Mouse (Mus musculus) forebrain, embryonic 14.5 days (tissue): Measurements from ENCODE around the gene Nfam1. TPM values are rescaled to one million over a fixed set of nuclear protein-coding genes. Genes with fewer than 3 reads are reported as not detected.

ENCODE experiments used
- ATAC-seq: fragments of 200-750 bp; cut with Nextera tagmentation; 2 replicates; pipeline ENCODE4 v1.8.0; 2017; ENCODE audit warnings: mild to moderate bottlenecking, moderate library complexity
- DNase-seq: peaks from one replicate; pipeline ENCODE4 v3.0.0-alpha.2; 2015; ENCODE audit warnings: low spot score
- H3K27ac ChIP-seq: fragments of 300-500 bp; sonication (generic); 2 replicates; pipeline ENCODE4 v1.5.1; 2014; ENCODE audit warnings: low read depth, mild to moderate bottlenecking, control low read depth, low read length, moderate library complexity
- H3K27me3 ChIP-seq: fragments of 300-500 bp; sonication (generic); replicated peaks from 2 replicates; pipeline ENCODE4 v1.6.1; 2014; ENCODE audit warnings: low read length, control low read depth, mixed read lengths; ENCODE audit not compliant: control insufficient read depth, insufficient read depth
- H3K36me3 ChIP-seq: fragments of 300-500 bp; sonication (generic); 2 replicates; pipeline ENCODE4 v1.6.1; 2014; ENCODE audit warnings: low read length, control low read depth; ENCODE audit not compliant: control insufficient read depth, insufficient read depth
- H3K4me1 ChIP-seq: fragments of 300-500 bp; sonication (generic); 2 replicates; pipeline ENCODE4 v1.6.1; 2014; ENCODE audit warnings: antibody characterized with exemption, low read length, control low read depth; ENCODE audit not compliant: control insufficient read depth, insufficient read depth
- H3K4me2 ChIP-seq: fragments of 300-500 bp; sonication (generic); 2 replicates; pipeline ENCODE4 v1.6.1; 2014; ENCODE audit warnings: mild to moderate bottlenecking, control low read depth, low read length
- H3K4me3 ChIP-seq: fragments of 300-500 bp; sonication (generic); 2 replicates; pipeline ENCODE4 v1.5.1; 2014; ENCODE audit warnings: low read depth, low read length, control low read depth
- H3K9ac ChIP-seq: fragments of 300-500 bp; sonication (generic); 2 replicates; pipeline ENCODE4 v1.6.1; 2014; ENCODE audit warnings: mild to moderate bottlenecking, low read length, control low read depth, moderate library complexity
- H3K9me3 ChIP-seq: fragments of 300-500 bp; sonication (generic); replicated peaks from 2 replicates; pipeline ENCODE4 v1.6.1; 2016; ENCODE audit warnings: low read length, control low read depth, mixed read lengths; ENCODE audit not compliant: control insufficient read depth
- WGBS: fragments of 180-500 bp; shearing (Covaris S2); extraction: QIAGEN DNeasy Blood & Tissue Kit; methylation state at CpG from one replicate; pipeline ENCODE4 v1.1.7; 2014; 5-methylcytosine and 5-hydroxymethylcytosine counted together
- polyA plus RNA-seq: library from polyadenylated mRNA; unstranded; fragments of >200 nt; fragmentation: Nextera tagmentation; extraction: Ambion mirVana; gene quantifications from 2 replicates; pipeline ENCODE4 v1.2.1, GENCODE M21; 2014

The Nfam1 gene
- polyA plus RNA-seq, 1 experiment from 2014 or later = 1.2 TPM

DNA sequence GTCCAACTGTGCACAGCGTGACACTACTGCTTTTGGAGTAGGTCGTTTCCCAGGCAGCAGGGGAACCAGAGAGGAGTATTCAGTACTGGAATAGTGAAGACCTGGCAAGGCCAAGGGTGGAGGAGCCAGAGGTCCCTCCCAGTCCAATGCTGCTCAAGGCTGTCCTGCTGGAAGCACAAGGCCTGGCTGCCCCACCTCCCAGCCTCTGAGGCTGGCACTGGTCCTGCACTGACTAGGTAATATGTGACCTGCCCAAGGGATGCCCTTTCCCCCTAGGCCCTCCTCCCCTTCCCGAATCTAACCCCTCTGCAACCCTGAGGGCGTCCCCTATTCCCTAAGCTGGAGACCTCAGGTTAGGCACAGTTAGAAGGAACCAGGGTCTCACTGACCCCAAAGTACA, 70.6 kb downstream of the Nfam1 start:
- Histone ChIP-seq H3K4me2 (peak overlapping the region; percentile 74), H3K36me3 (no peaks in the 10 kb centered on the region), H3K27ac (no peak overlapping the region; the same call in 1 of the 2 replicates), H3K4me1 (peaks cover 55% of the 10 kb centered on the region), H3K27me3 (peaks cover 3% of the 10 kb centered on the region; the same call in 1 of the 2 replicates), H3K4me3 (peak overlapping the region; percentile 55), H3K9me3 (no peaks in the 10 kb centered on the region), H3K9ac (peak overlapping the region; percentile 87)
- DNase-seq (no peak), ATAC-seq (no peak)
- 48% methylated on average over 4 of the region's 4 CpGs for WGBS

DNA sequence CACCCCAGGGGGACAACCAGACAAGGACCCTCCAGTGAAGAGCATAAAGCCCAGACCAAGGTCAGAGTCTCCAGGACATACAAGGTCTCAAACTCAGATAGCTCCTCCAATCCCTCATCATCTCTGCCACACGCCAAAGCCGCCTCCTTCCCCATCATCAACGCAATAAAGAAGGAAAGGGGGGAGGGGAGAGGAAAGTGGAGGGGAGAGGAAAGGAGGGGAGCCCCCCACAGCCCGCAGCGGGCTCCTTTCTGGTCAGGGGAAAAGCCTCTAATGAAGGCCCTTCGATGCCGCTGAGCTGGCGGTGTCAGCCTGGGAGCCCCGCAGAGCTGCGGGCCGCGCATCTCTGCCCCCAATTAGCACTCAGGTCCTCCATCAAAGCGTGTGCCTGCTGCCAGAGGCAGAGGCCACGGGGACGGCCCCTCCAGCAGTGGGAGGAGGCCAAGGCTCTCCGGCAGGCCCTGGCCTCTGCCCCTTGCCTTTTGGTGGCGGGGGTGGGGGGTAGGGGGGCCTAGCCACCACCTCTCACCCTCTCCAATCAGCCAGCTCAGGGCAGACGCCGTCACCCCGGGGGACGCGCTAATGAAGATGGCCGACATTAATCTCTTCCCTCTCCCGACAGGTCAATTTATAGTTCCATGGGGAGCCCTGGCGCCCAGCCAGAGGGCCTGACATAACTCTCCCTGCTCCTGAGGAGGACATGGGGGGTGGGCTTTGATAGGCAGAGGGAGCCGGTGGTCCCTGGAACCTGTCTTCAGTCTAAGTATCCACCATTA, 72.1 kb downstream of the Nfam1 start:
- Histone ChIP-seq H3K4me3 (peak overlapping the region; percentile 55), H3K9ac (peak overlapping the region; percentile 61), H3K9me3 (no peaks in the 10 kb centered on the region), H3K4me2 (peak overlapping the region; percentile 74), H3K4me1 (peaks cover 53% of the 10 kb centered on the region), H3K36me3 (no peaks in the 10 kb centered on the region), H3K27ac (peak overlapping the region; percentile 67), H3K27me3 (peaks cover 3% of the 10 kb centered on the region; the same call in 1 of the 2 replicates)
- under 1% methylated on average over 23 of the region's 26 CpGs for WGBS
- DNase-seq (peak; percentile 70), ATAC-seq (peak; percentile 18; the same call in 1 of the 2 replicates)

DNA sequence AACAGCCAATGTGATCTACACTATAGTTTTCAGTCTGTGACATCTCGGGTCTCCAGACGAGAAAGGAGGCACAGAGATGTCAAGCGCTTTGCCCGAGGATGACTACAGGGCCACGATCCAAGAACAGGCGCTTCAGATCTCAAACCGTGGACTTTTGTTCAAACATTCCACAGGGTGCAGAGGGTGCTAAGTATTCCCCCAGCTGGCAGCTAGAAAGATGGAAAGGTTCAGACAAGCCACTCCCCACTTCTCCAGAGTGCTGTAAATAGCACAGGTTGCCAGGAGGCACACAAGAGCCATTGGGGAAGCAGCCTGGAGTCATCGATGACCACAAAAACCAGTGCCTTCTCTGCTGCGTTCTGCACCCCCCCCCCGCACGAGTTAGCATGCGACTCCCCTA, 74.0 kb downstream of the Nfam1 start:
- WGBS = 53% methylated on average over 12 of the region's 12 CpGs
- ATAC-seq = no peak
- no peaks in the 10 kb centered on the region for H3K27me3 ChIP-seq
- H3K4me2 ChIP-seq = peak overlapping the region; percentile 74
- H3K9ac ChIP-seq = peak overlapping the region; percentile 26; the same call in 1 of the 2 replicates
- no peaks in the 10 kb centered on the region for H3K9me3 ChIP-seq
- H3K36me3 ChIP-seq = no peaks in the 10 kb centered on the region
- H3K4me3 ChIP-seq = no peak overlapping the region; the same call in 1 of the 2 replicates
- no peak for DNase-seq
- H3K4me1 ChIP-seq = peaks cover 50% of the 10 kb centered on the region
- H3K27ac ChIP-seq = peak overlapping the region; percentile 77

DNA sequence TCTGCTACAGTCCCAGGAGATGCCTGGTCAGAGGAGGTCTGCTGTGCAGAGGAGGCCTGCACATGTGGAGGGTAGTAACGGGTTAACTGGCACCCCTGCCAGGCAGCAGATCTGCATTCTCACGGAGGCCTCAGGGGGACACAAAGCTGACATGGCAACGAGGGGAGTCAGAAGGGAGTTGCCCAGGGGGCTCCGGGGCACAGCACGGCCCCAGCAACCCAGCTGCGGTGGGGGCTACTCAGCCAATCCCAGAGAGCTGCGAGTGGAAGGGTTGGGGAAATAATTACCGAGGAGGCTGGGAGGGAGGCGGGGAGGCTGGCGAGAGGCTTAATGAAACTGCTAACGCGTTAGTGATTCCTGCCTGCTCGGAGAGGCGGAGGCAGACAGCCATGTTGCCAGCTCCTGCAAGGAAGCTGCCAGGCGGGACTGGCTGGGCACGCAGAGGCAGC, 74.8 kb downstream of the Nfam1 start:
- Histone ChIP-seq H3K27me3 (0 out of 2 replicates have a peak, but pooled peaks cover 3% of the 10 kb centered on the region), H3K4me3 (peak overlapping the region; percentile 16), H3K4me1 (peaks cover 53% of the 10 kb centered on the region), H3K4me2 (peak overlapping the region; percentile 74), H3K9ac (peak overlapping the region; percentile 26; the same call in 1 of the 2 replicates), H3K27ac (peak overlapping the region; percentile 77), H3K36me3 (no peaks in the 10 kb centered on the region), H3K9me3 (no peaks in the 10 kb centered on the region)
- ATAC-seq (peak; percentile 67), DNase-seq (peak; percentile 88)
- under 1% methylated on average over 16 of the region's 16 CpGs for WGBS

DNA sequence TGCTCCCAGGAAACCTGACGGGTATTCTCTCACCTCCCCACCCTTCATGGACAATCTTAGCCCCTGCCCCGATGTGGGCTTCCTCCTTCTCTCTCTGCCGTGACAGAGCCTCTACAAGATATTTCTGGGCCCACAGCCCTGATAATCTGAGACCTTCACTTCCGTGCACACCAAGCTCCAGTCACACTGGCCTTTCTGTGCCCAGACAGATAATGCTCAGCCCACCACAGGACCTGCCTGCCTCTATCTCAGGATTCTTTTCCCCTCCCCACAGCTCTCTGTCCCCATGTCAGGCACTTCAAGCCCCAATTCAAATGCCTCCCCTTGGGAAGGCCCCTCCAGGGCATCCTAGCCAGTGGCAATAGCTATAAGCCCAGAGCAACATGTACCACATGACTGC, 76.4 kb downstream of the Nfam1 start:
- Histone ChIP-seq H3K9ac (no peak overlapping the region), H3K4me2 (no peak overlapping the region), H3K4me3 (no peak overlapping the region), H3K9me3 (no peaks in the 10 kb centered on the region), H3K4me1 (peaks cover 61% of the 10 kb centered on the region), H3K27me3 (0 out of 2 replicates have a peak, but pooled peaks cover 3% of the 10 kb centered on the region), H3K36me3 (no peaks in the 10 kb centered on the region), H3K27ac (no peak overlapping the region)
- WGBS = 69% methylated on average over 4 of the region's 4 CpGs
- ATAC-seq (no peak), DNase-seq (no peak)

DNA sequence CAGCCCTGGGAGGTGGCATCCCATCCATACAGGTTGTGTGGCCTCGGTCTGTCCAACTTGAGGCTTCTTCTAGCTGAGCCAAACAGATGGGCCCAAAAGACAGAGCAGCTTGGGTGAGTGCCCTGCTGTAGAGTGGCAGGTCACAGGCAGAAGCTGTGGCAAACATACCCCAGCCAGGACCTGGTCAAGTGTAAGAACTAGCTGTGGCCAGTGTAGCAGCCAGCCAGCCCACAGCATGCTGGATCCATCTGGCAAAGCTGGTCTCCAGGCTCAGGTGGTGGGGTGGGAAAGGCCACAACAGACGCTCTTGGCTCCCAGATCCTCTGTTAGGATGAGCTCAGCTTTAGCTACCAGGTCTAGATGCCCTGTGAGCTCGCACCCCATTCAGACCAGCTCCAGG, 76.8 kb downstream of the Nfam1 start:
- Histone ChIP-seq H3K9me3 (no peaks in the 10 kb centered on the region), H3K4me1 (peaks cover 57% of the 10 kb centered on the region), H3K9ac (no peak overlapping the region), H3K4me3 (no peak overlapping the region), H3K27me3 (0 out of 2 replicates have a peak, but pooled peaks cover 3% of the 10 kb centered on the region), H3K36me3 (no peaks in the 10 kb centered on the region), H3K4me2 (no peak overlapping the region), H3K27ac (no peak overlapping the region)
- WGBS = 80% methylated on average over 3 of the region's 3 CpGs
- no peak for ATAC-seq
- no peak for DNase-seq

DNA sequence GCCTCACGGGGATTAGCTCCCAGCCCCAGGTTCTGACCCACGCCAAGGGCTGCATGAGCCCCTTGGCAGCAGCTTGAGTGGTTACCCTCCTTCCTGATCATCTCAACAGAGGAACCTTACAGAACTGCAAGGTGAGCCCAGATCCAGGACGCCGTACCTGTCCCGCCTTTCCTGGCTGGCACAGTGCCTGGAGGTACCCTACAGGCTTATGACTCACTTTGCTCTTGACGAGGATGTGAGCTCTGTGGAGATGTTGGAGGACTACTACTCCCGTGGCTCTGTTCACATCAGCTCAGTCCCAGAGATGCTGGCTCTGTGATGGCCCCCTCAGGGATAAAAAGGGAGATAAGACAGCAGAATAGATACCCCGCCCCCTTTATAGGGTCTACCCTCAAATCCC, 77.8 kb downstream of the Nfam1 start:
- no peak overlapping the region for H3K9ac ChIP-seq
- H3K27me3 ChIP-seq = 0 out of 2 replicates have a peak, but pooled peaks cover 3% of the 10 kb centered on the region
- 80% methylated on average over 8 of the region's 8 CpGs for WGBS
- no peak overlapping the region for H3K4me2 ChIP-seq
- H3K4me3 ChIP-seq = no peak overlapping the region
- H3K27ac ChIP-seq = no peak overlapping the region
- no peaks in the 10 kb centered on the region for H3K9me3 ChIP-seq
- ATAC-seq (no peak), DNase-seq (no peak)
- no peaks in the 10 kb centered on the region for H3K36me3 ChIP-seq
- peaks cover 46% of the 10 kb centered on the region for H3K4me1 ChIP-seq

DNA sequence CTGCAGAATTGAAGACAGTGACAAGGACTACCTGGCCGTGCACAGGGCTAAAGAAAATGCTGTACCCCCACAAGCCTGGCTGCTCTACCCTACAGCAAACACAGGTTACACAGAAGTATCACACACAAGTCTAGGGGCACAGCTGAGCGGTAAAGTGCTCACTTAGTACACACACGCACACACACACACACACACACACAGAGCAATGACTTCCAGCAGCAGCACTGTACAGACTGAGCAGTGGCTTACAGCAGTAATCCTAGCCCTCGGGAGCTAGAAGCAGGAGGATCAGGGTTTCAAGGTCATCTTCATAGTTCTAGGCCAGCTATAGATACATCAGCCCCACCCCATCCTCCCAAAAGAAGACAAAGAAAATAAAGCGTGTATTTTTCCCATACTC, 79.1 kb downstream of the Nfam1 start:
- 73% methylated on average over 5 of the region's 5 CpGs for WGBS
- H3K9ac ChIP-seq = no peak overlapping the region
- H3K4me3 ChIP-seq = no peak overlapping the region
- H3K36me3 ChIP-seq = no peaks in the 10 kb centered on the region
- H3K27me3 ChIP-seq = 0 out of 2 replicates have a peak, but pooled peaks cover 3% of the 10 kb centered on the region
- peaks cover 34% of the 10 kb centered on the region for H3K4me1 ChIP-seq
- H3K4me2 ChIP-seq = no peak overlapping the region
- ATAC-seq (no peak), DNase-seq (no peak)
- no peaks in the 10 kb centered on the region for H3K9me3 ChIP-seq
- no peak overlapping the region for H3K27ac ChIP-seq

DNA sequence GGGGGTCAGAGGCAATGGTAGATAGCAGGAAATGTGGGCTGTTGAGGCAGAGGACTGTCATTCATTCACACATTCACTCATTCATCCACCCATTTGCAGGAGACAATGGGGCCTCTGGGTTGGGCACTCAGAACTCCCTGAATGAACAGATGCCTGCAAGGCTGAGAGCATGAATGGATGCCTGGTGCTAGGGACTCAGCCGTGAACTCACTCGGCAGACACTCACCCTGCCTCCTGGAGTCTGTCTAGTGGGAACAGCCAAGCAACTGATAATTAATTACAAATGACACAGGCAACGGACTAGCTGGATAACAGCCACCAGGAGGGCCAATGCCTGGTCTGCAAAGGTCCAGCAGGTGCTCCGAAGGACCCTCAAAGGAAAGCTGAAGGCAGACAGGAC, 80.0 kb downstream of the Nfam1 start:
- peak; percentile 51 for ATAC-seq

More for the DNA sequence above, 80.0 kb downstream of the Nfam1 start:
- peak; percentile 64 for DNase-seq
- WGBS = 18% methylated on average over 4 of the region's 4 CpGs
- Histone ChIP-seq H3K4me1 (peaks cover 26% of the 10 kb centered on the region), H3K36me3 (no peaks in the 10 kb centered on the region), H3K9ac (no peak overlapping the region), H3K4me3 (no peak overlapping the region), H3K4me2 (no peak overlapping the region), H3K27me3 (0 out of 2 replicates have a peak, but pooled peaks cover 3% of the 10 kb centered on the region), H3K27ac (peak overlapping the region; percentile 62; the same call in 1 of the 2 replicates), H3K9me3 (no peaks in the 10 kb centered on the region)
